Mouse (Mus musculus) limb, embryonic 12.5 days (tissue): ENCODE measurements at regions not wholly inside any gene's neighbourhood (a gene's known extent, or its start where the extent isn't known, plus 50 kb on each side); places are given as distances from the start of the nearest gene placed in this dataset.
"Not testable (repeated sequence)": the region's sequence is repeated elsewhere in the genome, so short reads cannot be mapped to it uniquely, and the experiment has no call there.

Experiments used
- ATAC-seq: fragments of 200-750 bp; cut with Nextera tagmentation; 2 replicates; pipeline ENCODE4 v1.8.0; 2017; ENCODE audit warnings: low read depth, moderate TSS enrichment; ENCODE audit not compliant: insufficient number of reproducible peaks, insufficient read depth, low FRiP score, low TSS enrichment
- H3K27ac ChIP-seq: fragments of 300-500 bp; sonication (generic); 2 replicates; pipeline ENCODE4 v1.5.1; 2016; ENCODE audit warnings: mild to moderate bottlenecking, moderate library complexity
- H3K27me3 ChIP-seq: fragments of 300-500 bp; sonication (generic); 2 replicates; pipeline ENCODE4 v1.6.1; 2016; ENCODE audit warnings: mild to moderate bottlenecking, moderate library complexity
- H3K36me3 ChIP-seq: fragments of 300-500 bp; sonication (generic); 2 replicates; pipeline ENCODE4 v1.6.1; 2016; ENCODE audit warnings: mild to moderate bottlenecking, moderate library complexity
- H3K4me1 ChIP-seq: fragments of 300-500 bp; sonication (generic); replicated peaks from 2 replicates; pipeline ENCODE4 v1.6.1; 2016
- H3K4me2 ChIP-seq: fragments of 300-500 bp; sonication (generic); 2 replicates; pipeline ENCODE4 v1.6.1; 2016; ENCODE audit warnings: mild to moderate bottlenecking, moderate library complexity
- H3K4me3 ChIP-seq: fragments of 300-500 bp; sonication (generic); replicated peaks from 2 replicates; pipeline ENCODE4 v1.5.1; 2016; ENCODE audit warnings: mild to moderate bottlenecking
- H3K9ac ChIP-seq: fragments of 300-500 bp; sonication (generic); replicated peaks from 2 replicates; pipeline ENCODE4 v1.6.1; 2016; ENCODE audit warnings: mild to moderate bottlenecking, moderate library complexity
- H3K9me3 ChIP-seq: fragments of 300-500 bp; sonication (generic); 2 replicates; pipeline ENCODE4 v1.6.1; 2016; ENCODE audit warnings: mild to moderate bottlenecking, moderate library complexity
- WGBS: fragments of 180-500 bp; shearing (Covaris S2); methylation state at CpG from one replicate; pipeline ENCODE4 v1.1.7; 2016; 5-methylcytosine and 5-hydroxymethylcytosine counted together

GRCm38 (mm10) chr6:16765354-16765753 is 132.9 kb downstream of the Tfec start:
- no peak overlapping the region for H3K27ac ChIP-seq
- no peak for ATAC-seq

GRCm38 (mm10) chr6:16764707-16765106 is 133.5 kb downstream of the Tfec start:
- Histone ChIP-seq H3K4me1 (peaks cover 9% of the 10 kb centered on the region), H3K9me3 (no peaks in the 10 kb centered on the region), H3K4me2 (no peak overlapping the region), H3K27me3 (no peaks in the 10 kb centered on the region), H3K9ac (no peak overlapping the region), H3K27ac (no peak overlapping the region), H3K36me3 (no peaks in the 10 kb centered on the region), H3K4me3 (no peak overlapping the region)
- 38% methylated on average over 5 of the region's 5 CpGs for WGBS
- ATAC-seq = peak; percentile 66; the same call in 1 of the 2 replicates

More at GRCm38 (mm10) chr6:16765354-16765753, 132.9 kb downstream of the Tfec start:
- Histone ChIP-seq H3K36me3 (no peaks in the 10 kb centered on the region), H3K4me2 (no peak overlapping the region), H3K9ac (no peak overlapping the region), H3K4me3 (no peak overlapping the region), H3K9me3 (no peaks in the 10 kb centered on the region), H3K27me3 (no peaks in the 10 kb centered on the region), H3K4me1 (peaks cover 9% of the 10 kb centered on the region)
- 51% methylated on average over 4 of the region's 4 CpGs for WGBS

- ATAC-seq, H3K4me3 ChIP-seq, H3K4me2 ChIP-seq, H3K9me3 ChIP-seq, H3K4me1 ChIP-seq, H3K9ac ChIP-seq, H3K36me3 ChIP-seq, H3K27me3 ChIP-seq, H3K27ac ChIP-seq: not testable (repeated sequence)
- WGBS = 86% methylated on average over 1 of the region's 1 CpGs
Observed at GRCm38 (mm10) chr6:16755044-16755443, 143.2 kb downstream of the Tfec start.

DNA sequence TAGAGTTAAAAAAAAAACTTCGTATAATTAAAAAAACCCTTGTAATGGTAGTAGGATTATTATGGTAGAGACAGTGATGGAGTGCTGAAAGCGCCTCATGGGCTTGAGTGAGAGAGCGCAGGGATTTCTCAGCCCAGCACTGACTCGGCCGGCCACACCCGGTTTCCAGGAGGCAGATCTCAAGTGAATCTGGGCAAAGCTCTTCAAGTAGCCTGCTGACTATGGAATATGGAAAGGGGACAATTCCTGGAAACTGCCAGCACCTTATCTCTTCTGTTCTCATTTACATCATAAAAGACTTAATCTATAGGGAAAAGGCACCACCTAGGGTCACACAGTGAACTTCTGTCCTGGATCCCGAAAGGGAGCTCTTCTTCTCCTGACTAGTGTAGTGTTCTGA is 165.1 kb downstream of the Tfec start:
- H3K9me3 ChIP-seq = no peaks in the 10 kb centered on the region
- H3K9ac ChIP-seq = no peak overlapping the region
- ATAC-seq = no peak
- no peak overlapping the region for H3K27ac ChIP-seq
- WGBS = 78% methylated on average over 7 of the region's 7 CpGs
- H3K36me3 ChIP-seq = no peaks in the 10 kb centered on the region
- no peaks in the 10 kb centered on the region for H3K27me3 ChIP-seq
- H3K4me2 ChIP-seq = no peak overlapping the region
- H3K4me1 ChIP-seq = no peaks in the 10 kb centered on the region
- H3K4me3 ChIP-seq = no peak overlapping the region

DNA sequence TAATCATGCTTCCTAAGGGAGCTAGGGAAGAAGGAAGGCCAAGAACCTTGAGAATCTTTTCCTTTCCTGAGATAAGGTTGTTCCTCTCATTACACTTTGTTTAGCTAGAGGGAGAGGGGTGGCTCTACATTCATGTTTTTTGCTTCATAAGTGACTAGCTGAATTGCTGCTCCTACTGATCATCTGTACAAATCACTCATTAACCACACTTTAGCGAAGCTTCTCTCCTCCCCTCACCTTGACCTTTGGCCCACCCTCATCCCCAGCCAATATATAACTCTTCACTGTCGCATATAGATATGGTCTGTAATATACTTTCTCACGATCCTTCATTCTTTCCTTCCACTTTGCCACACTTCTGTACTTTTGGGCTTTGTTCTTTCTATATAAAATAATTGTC is 166.1 kb downstream of the Tfec start:
- Histone ChIP-seq H3K9me3 (no peaks in the 10 kb centered on the region), H3K27ac (no peak overlapping the region), H3K4me3 (no peak overlapping the region), H3K4me1 (no peaks in the 10 kb centered on the region; the same call in 1 of the 2 replicates), H3K4me2 (no peak overlapping the region), H3K36me3 (no peaks in the 10 kb centered on the region), H3K9ac (no peak overlapping the region), H3K27me3 (no peaks in the 10 kb centered on the region)
- WGBS = 77% methylated on average over 3 of the region's 3 CpGs
- ATAC-seq = no peak

DNA sequence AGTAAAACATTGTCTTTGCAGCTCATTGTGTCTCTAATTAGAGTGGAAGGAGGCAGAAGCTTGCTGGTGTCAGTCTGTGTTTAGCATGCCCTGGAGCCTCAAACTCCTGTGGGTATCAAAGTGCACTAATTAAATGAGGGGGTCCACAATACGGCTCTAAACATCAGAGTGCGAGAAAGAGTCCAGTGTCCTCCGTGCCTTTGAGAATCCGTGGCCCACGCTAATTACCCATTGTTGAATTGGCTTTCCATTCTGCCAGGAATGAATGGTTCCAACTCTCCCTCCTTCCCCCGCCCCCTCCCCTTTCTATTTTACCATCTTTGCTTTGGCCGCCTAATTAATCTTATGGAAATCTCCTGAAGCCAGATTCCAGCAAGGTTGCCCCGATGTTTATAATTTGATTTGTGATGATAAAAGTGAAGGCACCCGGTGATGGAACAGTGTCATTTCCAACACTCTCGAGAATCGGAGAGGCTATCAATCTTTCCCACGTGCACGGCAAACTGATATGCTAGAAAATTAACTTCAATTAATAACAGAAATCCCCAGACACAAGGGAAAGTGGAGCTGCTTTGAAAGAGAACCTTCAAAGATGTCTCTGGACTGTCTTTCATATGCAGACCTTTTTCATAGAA is 170.9 kb downstream of the Tfec start:
- no peaks in the 10 kb centered on the region for H3K9me3 ChIP-seq
- no peaks in the 10 kb centered on the region; the same call in 1 of the 2 replicates for H3K4me1 ChIP-seq
- no peak overlapping the region for H3K4me2 ChIP-seq
- H3K27ac ChIP-seq = no peak overlapping the region
- H3K4me3 ChIP-seq = no peak overlapping the region
- H3K9ac ChIP-seq = no peak overlapping the region
- 47% methylated on average over 13 of the region's 13 CpGs for WGBS
- ATAC-seq = no peak
- no peaks in the 10 kb centered on the region for H3K36me3 ChIP-seq
- H3K27me3 ChIP-seq = no peaks in the 10 kb centered on the region

DNA sequence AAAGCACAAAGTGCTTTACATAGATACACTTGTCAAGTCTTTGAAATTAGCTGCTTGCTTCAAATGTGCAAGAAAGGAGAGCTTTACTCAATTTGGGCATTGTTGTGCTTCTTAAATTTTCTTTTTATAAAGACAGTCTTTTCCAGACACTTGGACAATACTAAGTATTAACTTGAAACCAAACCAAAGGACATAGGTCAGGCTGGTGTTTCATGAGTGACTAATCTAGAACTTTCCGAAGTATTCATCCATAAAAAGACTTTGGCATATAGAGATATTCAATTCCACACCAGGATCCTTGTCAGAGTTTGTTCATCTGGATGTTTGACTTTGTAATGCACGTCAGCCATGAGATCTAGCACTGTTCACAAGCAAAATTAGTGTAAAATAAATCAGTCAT is 173.0 kb downstream of the Tfec start:
- ATAC-seq = no peak
- no peak overlapping the region for H3K27ac ChIP-seq
- no peaks in the 10 kb centered on the region for H3K27me3 ChIP-seq
- 83% methylated on average over 2 of the region's 2 CpGs for WGBS
- no peaks in the 10 kb centered on the region; the same call in 1 of the 2 replicates for H3K4me1 ChIP-seq
- no peaks in the 10 kb centered on the region for H3K36me3 ChIP-seq
- no peak overlapping the region for H3K4me2 ChIP-seq
- no peak overlapping the region for H3K9ac ChIP-seq
- H3K9me3 ChIP-seq = no peaks in the 10 kb centered on the region
- no peak overlapping the region for H3K4me3 ChIP-seq

DNA sequence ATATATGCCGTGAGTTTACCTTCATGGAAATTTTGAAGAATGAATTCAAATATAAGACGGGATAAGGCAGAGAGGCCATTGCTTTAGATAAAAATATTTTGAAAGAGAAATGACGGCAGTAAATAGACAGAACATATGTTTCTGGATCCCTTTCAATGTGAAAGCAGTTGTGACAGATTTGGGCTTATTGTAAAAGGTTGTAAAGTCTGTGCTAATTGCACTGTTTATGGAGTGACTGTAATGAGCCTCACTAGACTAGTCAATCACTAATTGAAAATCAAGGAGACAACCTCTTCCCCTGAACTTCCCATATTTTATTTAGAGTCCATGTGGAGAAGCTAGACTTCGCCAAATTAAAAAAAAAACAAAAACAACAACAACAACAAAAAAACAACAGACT is 193.7 kb downstream of the Tfec start:
- no peak for ATAC-seq
- Histone ChIP-seq H3K36me3 (no peaks in the 10 kb centered on the region), H3K27me3 (no peaks in the 10 kb centered on the region), H3K9ac (no peak overlapping the region), H3K4me2 (no peak overlapping the region), H3K9me3 (no peaks in the 10 kb centered on the region), H3K4me3 (no peak overlapping the region), H3K27ac (no peak overlapping the region), H3K4me1 (peaks cover 10% of the 10 kb centered on the region)
- 74% methylated on average over 4 of the region's 4 CpGs for WGBS

DNA sequence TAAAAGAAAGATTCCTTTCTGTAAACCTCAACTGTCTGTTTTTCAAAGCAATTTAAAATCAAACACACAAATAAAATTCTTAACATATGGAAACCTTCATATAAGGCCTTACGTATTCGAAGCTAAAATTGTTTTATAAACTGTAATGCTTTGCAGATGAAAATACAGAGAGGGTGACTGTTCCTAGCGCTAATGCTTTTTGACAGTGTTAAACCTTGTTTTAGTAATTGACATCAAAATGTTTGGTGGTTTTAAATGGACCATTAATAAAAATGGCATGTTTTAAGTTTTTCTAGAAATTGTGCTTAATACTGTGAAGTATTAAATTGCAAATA is 194.9 kb downstream of the Tfec start:
- no peak for ATAC-seq
- 28% methylated on average over 3 of the region's 3 CpGs for WGBS
- no peaks in the 10 kb centered on the region for H3K27me3 ChIP-seq
- no peaks in the 10 kb centered on the region for H3K9me3 ChIP-seq
- H3K4me2 ChIP-seq = no peak overlapping the region
- H3K36me3 ChIP-seq = no peaks in the 10 kb centered on the region
- peaks cover 10% of the 10 kb centered on the region for H3K4me1 ChIP-seq
- H3K4me3 ChIP-seq = no peak overlapping the region
- peak overlapping the region; percentile 80; the same call in 1 of the 2 replicates for H3K27ac ChIP-seq
- no peak overlapping the region for H3K9ac ChIP-seq

- Histone ChIP-seq H3K4me2 (no peak overlapping the region), H3K4me1 (peaks cover 10% of the 10 kb centered on the region), H3K9ac (no peak overlapping the region), H3K27ac (peak overlapping the region; percentile 80), H3K9me3 (no peaks in the 10 kb centered on the region), H3K4me3 (no peak overlapping the region), H3K36me3 (no peaks in the 10 kb centered on the region), H3K27me3 (no peaks in the 10 kb centered on the region)
- ATAC-seq = no peak
- 21% methylated on average over 7 of the region's 7 CpGs for WGBS
Observed at GRCm38 (mm10) chr6:16702706-16703411, 195.4 kb downstream of the Tfec start.

GRCm38 (mm10) chr6:16697285-16697684 is 201.0 kb downstream of the Tfec start:
- no peaks in the 10 kb centered on the region for H3K9me3 ChIP-seq
- 86% methylated on average over 4 of the region's 4 CpGs for WGBS
- H3K4me2 ChIP-seq = no peak overlapping the region
- no peaks in the 10 kb centered on the region for H3K36me3 ChIP-seq
- H3K9ac ChIP-seq = no peak overlapping the region
- no peak overlapping the region for H3K27ac ChIP-seq
- H3K4me3 ChIP-seq = no peak overlapping the region
- peaks cover 5% of the 10 kb centered on the region for H3K4me1 ChIP-seq
- ATAC-seq = no peak
- H3K27me3 ChIP-seq = no peaks in the 10 kb centered on the region

DNA sequence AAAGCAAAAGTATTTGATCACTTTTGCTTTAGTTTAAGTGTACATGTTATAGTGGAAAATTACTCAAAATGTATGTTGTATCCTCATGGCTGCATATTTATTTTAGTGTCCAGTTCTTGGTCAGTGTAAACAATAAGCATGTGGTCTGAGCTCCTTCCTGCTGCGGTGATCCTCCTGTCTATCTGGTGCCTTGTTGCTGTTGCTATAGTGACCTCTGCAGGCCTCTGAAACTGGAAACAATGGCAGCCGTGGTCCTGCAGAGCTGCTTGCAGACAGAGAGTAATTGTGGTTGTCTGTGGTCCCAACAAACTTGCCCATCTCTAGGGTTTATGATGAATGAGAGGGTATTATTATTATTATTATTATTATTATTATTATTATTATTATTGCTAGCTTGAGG is 230.2 kb downstream of the Tfec start:
- Histone ChIP-seq H3K4me2 (no peak overlapping the region), H3K9me3 (0 out of 2 replicates have a peak, but pooled peaks cover 4% of the 10 kb centered on the region), H3K36me3 (no peaks in the 10 kb centered on the region), H3K27me3 (no peaks in the 10 kb centered on the region), H3K4me1 (peaks cover 6% of the 10 kb centered on the region; the same call in 1 of the 2 replicates), H3K27ac (no peak overlapping the region), H3K9ac (no peak overlapping the region), H3K4me3 (no peak overlapping the region)
- ATAC-seq = no peak
- 0% methylated on average over 2 of the region's 2 CpGs for WGBS
